Mouse (Mus musculus) neural tube, embryonic 14.5 days (tissue): ENCODE results near the gene Kcnma1. TPM values are rescaled to one million over a fixed set of nuclear protein-coding genes. Genes with fewer than 3 reads are reported as not detected.

Experiments
- ATAC-seq: fragments of 200-750 bp; cut with Nextera tagmentation; 2 replicates; pipeline ENCODE4 v1.8.0; 2017; ENCODE audit warnings: low read depth, mild to moderate bottlenecking, moderate TSS enrichment, moderate library complexity
- H3K27ac ChIP-seq: fragments of 300-500 bp; sonication (generic); 2 replicates; pipeline ENCODE4 v1.5.1; 2014; ENCODE audit warnings: low read depth, mild to moderate bottlenecking, control low read depth, low read length, moderate library complexity, mixed read lengths
- H3K27me3 ChIP-seq: fragments of 300-500 bp; sonication (generic); 2 replicates; pipeline ENCODE4 v1.6.1; 2014; ENCODE audit warnings: low read length; ENCODE audit not compliant: control insufficient read depth, insufficient read depth
- H3K36me3 ChIP-seq: fragments of 300-500 bp; sonication (generic); 2 replicates; pipeline ENCODE4 v1.6.1; 2014; ENCODE audit warnings: low read length, mixed read lengths; ENCODE audit not compliant: control insufficient read depth, insufficient read depth
- H3K4me1 ChIP-seq: fragments of 300-500 bp; sonication (generic); 2 replicates; pipeline ENCODE4 v1.6.1; 2014; ENCODE audit warnings: low read length; ENCODE audit not compliant: control insufficient read depth, insufficient read depth
- H3K4me2 ChIP-seq: fragments of 300-500 bp; sonication (generic); 2 replicates; pipeline ENCODE4 v1.6.1; 2014; ENCODE audit warnings: mild to moderate bottlenecking, low read depth, low read length, control low read depth
- H3K4me3 ChIP-seq: fragments of 300-500 bp; sonication (generic); 2 replicates; pipeline ENCODE4 v1.5.1; 2014; ENCODE audit warnings: low read depth, low read length, control low read depth, mixed read lengths
- H3K9ac ChIP-seq: fragments of 300-500 bp; sonication (generic); replicated peaks from 2 replicates; pipeline ENCODE4 v1.6.1; 2014; ENCODE audit warnings: low read depth, mild to moderate bottlenecking, control low read depth, low read length, mixed read lengths
- H3K9me3 ChIP-seq: fragments of 300-500 bp; sonication (generic); 2 replicates; pipeline ENCODE4 v1.6.1; 2016; ENCODE audit warnings: low read length; ENCODE audit not compliant: control insufficient read depth
- WGBS: fragments of 180-500 bp; shearing (Covaris S2); extraction: QIAGEN DNeasy Blood & Tissue Kit; methylation state at CpG from one replicate; pipeline ENCODE4 v1.1.7; 2014; 5-methylcytosine and 5-hydroxymethylcytosine counted together
- polyA plus RNA-seq: library from polyadenylated mRNA; unstranded; fragments of >200 nt; fragmentation: Nextera tagmentation; extraction: Ambion mirVana; gene quantifications from 2 replicates; pipeline ENCODE4 v1.2.1, GENCODE M21; 2014

Kcnma1 gene
- polyA plus RNA-seq, 1 experiment from 2014 or later: 28.9 TPM

DNA sequence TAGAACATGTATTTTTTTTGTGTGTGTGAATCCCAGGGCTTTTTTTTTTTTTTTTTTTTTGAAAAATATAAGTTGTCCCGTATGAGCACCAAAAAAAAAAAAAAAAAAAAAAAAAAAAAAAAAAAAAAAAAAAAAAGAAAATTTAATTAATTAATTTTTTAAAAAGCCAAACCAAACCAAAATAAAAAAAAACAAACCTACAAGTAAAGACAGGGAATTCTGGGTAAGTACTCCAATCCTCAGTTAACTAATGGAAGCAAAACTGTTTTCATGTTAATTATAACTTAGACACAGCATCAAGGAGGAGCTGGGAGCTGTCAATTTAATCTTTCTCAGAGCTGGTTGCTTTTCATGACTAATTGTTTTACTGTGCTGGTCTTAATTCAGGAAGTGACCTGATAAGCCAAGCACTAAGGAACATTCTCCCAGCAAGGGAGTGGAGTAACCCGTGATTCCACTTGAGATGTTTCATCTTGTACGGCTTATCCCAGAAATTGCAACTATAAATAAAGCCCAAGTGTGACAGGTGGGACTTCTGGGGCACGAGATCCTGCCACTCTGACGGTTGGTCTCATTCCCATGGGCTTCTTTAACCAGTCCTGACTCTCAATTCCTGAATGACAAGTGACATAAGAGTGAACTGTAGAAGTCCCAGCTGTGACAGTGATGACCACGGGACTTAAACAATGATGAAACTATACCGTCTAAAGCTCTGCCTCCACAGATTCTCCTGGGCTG, 424.4 kb downstream of the Kcnma1 start:
- Histone ChIP-seq H3K4me3 (no peak overlapping the region), H3K27me3 (no peaks in the 10 kb centered on the region), H3K9me3 (no peaks in the 10 kb centered on the region), H3K4me2 (no peak overlapping the region), H3K36me3 (no peaks in the 10 kb centered on the region), H3K27ac (no peak overlapping the region), H3K4me1 (no peaks in the 10 kb centered on the region), H3K9ac (no peak overlapping the region)
- no peak for ATAC-seq
- WGBS: 51% methylated on average over 7 of the region's 7 CpGs

DNA sequence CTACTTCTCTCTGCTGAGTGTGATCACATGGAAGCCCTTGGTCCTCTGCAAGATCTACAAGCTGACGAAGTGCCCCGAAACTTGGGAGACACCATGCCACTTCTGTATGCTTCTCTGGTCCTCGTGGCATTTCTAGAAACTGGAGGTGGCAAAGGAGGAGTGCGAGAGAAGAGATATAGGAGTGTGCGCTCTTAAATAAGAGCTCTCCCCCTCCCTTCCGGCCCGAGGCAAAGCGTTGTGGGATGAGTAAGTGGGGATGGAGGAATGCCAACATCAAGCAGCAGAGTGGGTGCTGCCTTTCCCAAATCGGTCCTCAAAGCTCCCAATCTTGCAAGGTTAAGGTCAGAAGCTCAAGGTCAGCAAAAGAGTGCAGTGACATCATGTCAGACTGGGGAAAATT, 426.8 kb downstream of the Kcnma1 start:
- Histone ChIP-seq H3K4me3 (no peak overlapping the region), H3K4me1 (no peaks in the 10 kb centered on the region), H3K4me2 (no peak overlapping the region), H3K27me3 (no peaks in the 10 kb centered on the region), H3K9me3 (no peaks in the 10 kb centered on the region), H3K27ac (no peak overlapping the region), H3K36me3 (no peaks in the 10 kb centered on the region), H3K9ac (no peak overlapping the region)
- 90% methylated on average over 9 of the region's 9 CpGs for WGBS
- ATAC-seq: no peak

DNA sequence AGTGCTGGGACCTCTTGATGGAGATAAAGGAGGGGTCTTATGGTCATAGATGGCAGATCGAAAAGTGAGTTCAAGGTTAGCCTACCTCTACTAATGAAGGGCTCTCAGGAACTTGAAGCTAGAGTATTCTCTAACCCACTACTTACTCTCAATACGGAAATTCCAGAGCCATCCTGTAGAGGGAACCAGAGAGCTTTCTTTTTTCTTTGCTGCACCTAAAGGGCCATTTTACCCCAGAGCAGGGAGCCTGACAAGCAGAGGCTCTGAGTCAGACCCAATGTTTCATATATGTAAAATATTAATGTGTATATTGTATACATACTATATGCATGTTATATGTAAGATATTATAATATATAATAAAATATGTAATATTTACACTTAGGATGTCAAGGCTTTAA, 431.1 kb downstream of the Kcnma1 start:
- Histone ChIP-seq H3K9me3 (no peaks in the 10 kb centered on the region), H3K27me3 (no peaks in the 10 kb centered on the region), H3K9ac (no peak overlapping the region), H3K4me3 (no peak overlapping the region), H3K4me1 (no peaks in the 10 kb centered on the region), H3K27ac (no peak overlapping the region), H3K36me3 (no peaks in the 10 kb centered on the region), H3K4me2 (no peak overlapping the region)
- WGBS: 22% methylated on average over 2 of the region's 2 CpGs
- ATAC-seq: no peak

DNA sequence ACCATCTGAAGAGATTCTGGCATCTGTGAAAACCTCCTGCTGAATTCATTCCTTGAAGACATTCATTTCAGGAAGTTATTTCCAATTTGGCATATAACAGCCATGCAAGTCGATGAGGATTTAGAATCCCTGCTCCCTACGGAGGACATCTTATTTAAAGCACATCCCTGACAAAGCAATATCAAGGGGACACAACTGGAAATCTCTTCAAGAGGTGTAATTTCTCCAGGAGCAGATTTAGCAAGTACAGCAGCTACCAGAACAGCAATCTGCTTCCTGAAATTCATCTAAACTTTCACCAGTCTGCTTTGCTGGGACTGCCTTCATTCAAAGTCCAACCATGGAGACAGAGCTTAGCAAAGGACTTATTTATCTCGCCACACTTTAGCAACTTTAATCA, 433.0 kb downstream of the Kcnma1 start:
- no peaks in the 10 kb centered on the region for H3K9me3 ChIP-seq
- no peak overlapping the region for H3K4me3 ChIP-seq
- H3K4me1 ChIP-seq: no peaks in the 10 kb centered on the region
- no peak overlapping the region for H3K27ac ChIP-seq
- H3K36me3 ChIP-seq: no peaks in the 10 kb centered on the region
- H3K27me3 ChIP-seq: no peaks in the 10 kb centered on the region
- H3K9ac ChIP-seq: no peak overlapping the region
- no peak overlapping the region for H3K4me2 ChIP-seq
- WGBS: 75% methylated on average over 3 of the region's 3 CpGs
- ATAC-seq: no peak

DNA sequence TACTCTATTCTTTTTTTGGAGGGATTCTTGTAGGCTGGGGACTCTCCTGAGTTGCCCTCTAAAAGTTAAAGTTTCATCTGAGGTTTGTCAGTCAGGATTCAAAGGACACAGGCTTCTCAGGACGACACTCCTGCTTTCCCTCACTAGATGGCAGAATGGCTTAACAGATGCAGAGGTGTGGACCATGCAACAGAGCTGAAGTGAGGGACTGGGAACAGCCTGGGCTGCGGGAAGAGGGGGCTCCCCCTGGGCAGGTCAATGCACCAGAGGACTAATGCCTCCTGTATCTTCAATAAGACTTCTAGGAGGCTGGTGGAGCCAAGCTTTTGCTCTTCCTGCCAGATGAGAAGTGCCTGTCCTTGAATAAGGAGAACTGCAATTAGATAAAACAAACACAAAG, 438.3 kb downstream of the Kcnma1 start:
- H3K4me1 ChIP-seq: peaks cover 4% of the 10 kb centered on the region; the same call in 1 of the 2 replicates
- ATAC-seq: peak; percentile 87; the same call in 1 of the 2 replicates
- H3K4me2 ChIP-seq: no peak overlapping the region
- H3K9ac ChIP-seq: no peak overlapping the region
- WGBS: 10% methylated on average over 2 of the region's 2 CpGs
- H3K27ac ChIP-seq: no peak overlapping the region
- no peak overlapping the region for H3K4me3 ChIP-seq
- H3K36me3 ChIP-seq: no peaks in the 10 kb centered on the region
- no peaks in the 10 kb centered on the region for H3K27me3 ChIP-seq
- no peaks in the 10 kb centered on the region for H3K9me3 ChIP-seq

DNA sequence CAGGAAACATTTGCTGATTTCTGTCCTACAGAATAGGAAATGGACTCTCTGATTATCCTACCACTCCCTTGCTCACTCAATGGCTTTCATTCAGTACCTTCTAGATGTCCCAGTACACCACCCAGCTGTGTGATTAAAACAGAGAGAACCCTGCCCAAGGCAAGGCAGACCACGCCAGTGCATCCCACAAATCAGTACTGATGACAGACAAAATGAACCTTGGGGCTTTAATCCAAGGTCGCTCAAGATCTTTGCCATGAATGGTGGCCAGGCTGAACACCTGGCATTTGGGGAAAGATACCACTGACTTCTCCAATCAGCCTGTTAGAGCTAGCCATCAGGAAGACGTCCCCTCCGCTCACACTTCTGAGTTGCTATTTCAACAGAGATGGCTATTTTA, 440.2 kb downstream of the Kcnma1 start:
- H3K27me3 ChIP-seq: no peaks in the 10 kb centered on the region
- H3K9ac ChIP-seq: no peak overlapping the region
- H3K4me2 ChIP-seq: no peak overlapping the region
- no peak for ATAC-seq
- no peaks in the 10 kb centered on the region for H3K36me3 ChIP-seq
- H3K4me3 ChIP-seq: no peak overlapping the region
- 71% methylated on average over 4 of the region's 4 CpGs for WGBS
- no peaks in the 10 kb centered on the region for H3K9me3 ChIP-seq
- H3K4me1 ChIP-seq: peaks cover 4% of the 10 kb centered on the region; the same call in 1 of the 2 replicates
- no peak overlapping the region for H3K27ac ChIP-seq

DNA sequence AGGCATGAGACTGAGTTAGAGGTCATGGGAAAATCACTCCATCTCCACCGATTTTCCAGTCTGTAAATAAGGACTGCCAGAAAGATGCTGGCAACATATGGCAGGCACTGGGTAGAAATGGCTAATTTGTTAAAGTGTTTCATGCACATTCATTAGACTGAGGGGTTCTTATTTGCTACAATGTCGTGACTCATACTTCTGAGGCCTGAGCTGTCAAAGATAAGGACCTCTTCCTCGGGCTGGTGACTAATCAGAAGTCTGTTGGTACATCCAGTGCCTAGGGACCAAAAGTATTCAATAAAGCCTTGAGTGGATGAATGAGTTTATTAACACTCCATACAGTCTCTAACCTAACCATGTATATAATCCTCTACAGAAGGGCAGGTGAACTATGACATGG, 440.9 kb downstream of the Kcnma1 start:
- Histone ChIP-seq H3K9me3 (no peaks in the 10 kb centered on the region), H3K27ac (no peak overlapping the region; the same call in 1 of the 2 replicates), H3K36me3 (no peaks in the 10 kb centered on the region), H3K9ac (no peak overlapping the region), H3K4me1 (peaks cover 4% of the 10 kb centered on the region; the same call in 1 of the 2 replicates), H3K4me3 (no peak overlapping the region), H3K27me3 (no peaks in the 10 kb centered on the region), H3K4me2 (no peak overlapping the region)
- ATAC-seq: no peak
- 40% methylated on average over 3 of the region's 3 CpGs for WGBS

DNA sequence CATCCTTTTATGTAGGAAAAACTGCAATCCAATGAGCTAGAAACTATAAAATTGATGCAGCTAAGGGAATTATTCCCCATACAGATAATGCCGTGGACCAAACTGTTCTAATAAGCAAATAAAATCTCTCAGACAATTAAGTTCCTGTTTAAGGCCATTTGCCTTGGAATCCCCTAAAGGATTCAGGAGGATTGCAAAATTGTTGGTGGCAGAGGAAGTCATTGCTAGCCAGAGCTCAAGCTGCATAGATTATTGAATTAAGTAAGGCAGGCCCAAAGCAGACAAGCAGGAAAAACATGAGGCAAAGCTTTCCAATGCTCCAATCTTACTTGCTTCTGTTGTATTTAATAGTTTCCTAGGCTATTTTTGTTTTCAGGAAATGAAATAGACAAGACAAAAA, 441.5 kb downstream of the Kcnma1 start:
- no peak for ATAC-seq
- H3K36me3 ChIP-seq: no peaks in the 10 kb centered on the region
- no peaks in the 10 kb centered on the region for H3K27me3 ChIP-seq
- no peak overlapping the region for H3K4me3 ChIP-seq
- H3K27ac ChIP-seq: no peak overlapping the region; the same call in 1 of the 2 replicates
- H3K9me3 ChIP-seq: no peaks in the 10 kb centered on the region
- no peak overlapping the region for H3K4me2 ChIP-seq
- peaks cover 4% of the 10 kb centered on the region; the same call in 1 of the 2 replicates for H3K4me1 ChIP-seq
- H3K9ac ChIP-seq: no peak overlapping the region
- 21% methylated on average over 1 of the region's 1 CpGs for WGBS

DNA sequence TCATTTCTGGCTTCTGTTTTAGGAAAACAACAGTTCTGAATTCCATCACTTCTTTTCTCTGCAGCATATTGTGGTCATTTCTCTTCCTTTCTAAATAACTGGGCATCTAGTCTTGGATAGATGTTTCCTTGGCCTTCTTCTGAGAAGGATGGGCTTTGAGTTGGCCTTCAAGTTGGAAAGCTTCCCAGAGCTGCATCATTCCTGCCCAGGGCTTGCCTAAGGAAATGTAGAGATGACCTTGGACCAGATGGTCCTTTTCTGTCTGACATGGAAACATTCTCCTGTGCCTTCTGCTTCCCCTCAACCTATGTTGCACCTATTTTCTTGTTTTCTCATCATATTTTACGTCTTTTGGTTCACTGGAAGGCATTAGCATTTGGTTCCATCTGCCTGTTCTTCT, 444.0 kb downstream of the Kcnma1 start:
- no peak for ATAC-seq
- 76% methylated on average over 1 of the region's 1 CpGs for WGBS
- H3K9ac ChIP-seq: no peak overlapping the region

More for the DNA sequence above, 444.0 kb downstream of the Kcnma1 start:
- Histone ChIP-seq H3K4me1 (peaks cover 4% of the 10 kb centered on the region; the same call in 1 of the 2 replicates), H3K36me3 (no peaks in the 10 kb centered on the region), H3K4me3 (no peak overlapping the region), H3K4me2 (no peak overlapping the region), H3K27ac (no peak overlapping the region), H3K9me3 (no peaks in the 10 kb centered on the region), H3K27me3 (no peaks in the 10 kb centered on the region)
